22 mouse cellular contexts compared by ENCODE assay signal in genomic region chr9:55225165-55225737, GRCm38 (mm10). TPM values are rescaled to one million over a fixed set of nuclear protein-coding genes. Genes with fewer than 3 reads are reported as not detected.
DNase-seq lines count a peak whose midpoint lies in the region; ATAC-seq and TF ChIP-seq lines count a peak whose summit lies in the region.
"Had no signal": no experiment of that assay in that cellular context is flagged by ENCODE, and none has a peak within 500 bp of the region (broad histone marks: within the 10 kb centered on the region; RNA-seq: fewer than 3 reads in every experiment).

No protein-coding gene starts in this region.

- peaks cover 48% of the 10 kb centered on the region for H3K36me3 ChIP-seq in intestine, postnatal 0 days (ENCODE audit: control insufficient read depth, insufficient read depth)
- peaks cover 4% of the 10 kb centered on the region; the same call in 1 of the 2 replicates for H3K36me3 ChIP-seq in intestine, embryonic 16.5 days (ENCODE audit: control insufficient read depth, insufficient read depth, low read length)
- H3K36me3 ChIP-seq in lung, postnatal 0 days (ENCODE audit: insufficient read depth, low read length), result peaks cover 15% of the 10 kb centered on the region

- no peak for TF ChIP-seq POLR2A in cerebellum, adult 2 months (IDR thresholded peaks at IDR 0.05; ENCODE audit: borderline replicate concordance, insufficient read depth, low read length)
- no peak for TF ChIP-seq POLR2A in lung, adult 2 months (IDR thresholded peaks at IDR 0.05; ENCODE audit: borderline replicate concordance, extremely low read depth, low read depth, low read length)

- WGBS in cerebellum, adult 2 months, result 88% methylated on average over 7 of the region's 7 CpGs
- WGBS in intestine, postnatal 0 days, result 84% methylated on average over 7 of the region's 7 CpGs
- WGBS in intestine, embryonic 16.5 days, result 89% methylated on average over 7 of the region's 7 CpGs
- 83% methylated on average over 7 of the region's 7 CpGs for WGBS in lung, postnatal 0 days
- 70% methylated on average over 7 of the region's 7 CpGs for WGBS in lung, adult 2 months

- no peak overlapping the region for H3K9ac ChIP-seq in intestine, postnatal 0 days (ENCODE audit: low read depth, low read length)
- no peak overlapping the region for H3K9ac ChIP-seq in intestine, embryonic 16.5 days (ENCODE audit: low read depth, low read length)
- H3K9ac ChIP-seq in lung, postnatal 0 days (replicated peaks; ENCODE audit: low read depth), result no peak overlapping the region
- H3K9ac ChIP-seq: embryonic facial prominence, embryonic 15.5 days; forebrain, postnatal 0 days; limb, embryonic 12.5 days; liver, embryonic 15.5 days; stomach, embryonic 15.5 days had no signal

- no peaks in the 10 kb centered on the region for H3K27me3 ChIP-seq in cerebellum, adult 2 months (ENCODE audit: control insufficient read depth, insufficient read depth, low read length)
- H3K27me3 ChIP-seq in intestine, postnatal 0 days (replicated peaks; ENCODE audit: control insufficient read depth, insufficient read depth, low read length), result no peaks in the 10 kb centered on the region
- H3K27me3 ChIP-seq in intestine, embryonic 16.5 days (replicated peaks; ENCODE audit: control insufficient read depth, insufficient read depth, low read length), result no peaks in the 10 kb centered on the region
- no peaks in the 10 kb centered on the region for H3K27me3 ChIP-seq in lung, postnatal 0 days (replicated peaks; ENCODE audit: insufficient read depth, low read length)
- H3K27me3 ChIP-seq: embryonic facial prominence, embryonic 15.5 days; limb, embryonic 12.5 days; liver, embryonic 15.5 days; stomach, embryonic 15.5 days had no signal

- no peaks in the 10 kb centered on the region for H3K9me3 ChIP-seq in intestine, postnatal 0 days (ENCODE audit: control insufficient read depth)
- H3K9me3 ChIP-seq in intestine, embryonic 16.5 days (ENCODE audit: control insufficient read depth, low read length), result no peaks in the 10 kb centered on the region
- no peaks in the 10 kb centered on the region for H3K9me3 ChIP-seq in lung, postnatal 0 days (ENCODE audit: low read length)
- H3K9me3 ChIP-seq: embryonic facial prominence, embryonic 15.5 days; forebrain, embryonic 10.5 days; limb, embryonic 12.5 days; liver, embryonic 15.5 days; midbrain, embryonic 10.5 days; stomach, embryonic 15.5 days had no signal

- DNase-seq in cerebellum, adult 2 months, result no peak
- DNase-seq in cerebellum, adult 9-11 months, result no peak
- DNase-seq in lung, postnatal 0 days (ENCODE audit: low spot score), result no peak
- no peak for DNase-seq in lung, adult 2 months
- peak; percentile 16 for DNase-seq in heart, postnatal 25 days (ENCODE audit: low spot score)
- no peak for DNase-seq in adrenal gland, adult 2 months
- DNase-seq: cerebellum, postnatal 14 days; forebrain, postnatal 0 days; kidney, adult 11 months; right cerebral cortex, postnatal 25 days; thymus, adult 18-20 months had no signal

- H3K4me3 ChIP-seq in cerebellum, adult 2 months (replicated peaks; ENCODE audit: insufficient read depth, low read depth, low read length), result no peak overlapping the region
- no peak overlapping the region for H3K4me3 ChIP-seq in intestine, postnatal 0 days (ENCODE audit: low read depth, low read length)
- H3K4me3 ChIP-seq in intestine, embryonic 16.5 days (ENCODE audit: low read length), result no peak overlapping the region
- no peak overlapping the region for H3K4me3 ChIP-seq in lung, postnatal 0 days (ENCODE audit: low read depth, low read length)
- no peak overlapping the region for H3K4me3 ChIP-seq in lung, adult 2 months (replicated peaks; ENCODE audit: extremely low read depth, low read depth, low read length)
- H3K4me3 ChIP-seq: embryonic facial prominence, embryonic 15.5 days; forebrain, embryonic 10.5 days; limb, embryonic 12.5 days; liver, embryonic 15.5 days; midbrain, embryonic 10.5 days; stomach, embryonic 15.5 days had no signal

- no peak for TF ChIP-seq EP300 in lung, postnatal 0 days (IDR thresholded peaks at IDR 0.05)

- intact Hi-C loops in heart, postnatal 25 days (cut with DNase I), result no loop called here

- no peaks in the 10 kb centered on the region for H3K4me1 ChIP-seq in cerebellum, adult 2 months (ENCODE audit: control insufficient read depth, insufficient read depth, low read length)
- no peaks in the 10 kb centered on the region for H3K4me1 ChIP-seq in intestine, postnatal 0 days (replicated peaks; ENCODE audit: control insufficient read depth, insufficient read depth, low read length)
- H3K4me1 ChIP-seq in intestine, embryonic 16.5 days (ENCODE audit: control insufficient read depth, insufficient read depth, low read length), result no peaks in the 10 kb centered on the region
- H3K4me1 ChIP-seq in lung, postnatal 0 days (ENCODE audit: insufficient read depth, low read depth, low read length), result no peaks in the 10 kb centered on the region
- no peaks in the 10 kb centered on the region for H3K4me1 ChIP-seq in lung, adult 2 months (ENCODE audit: control insufficient read depth, insufficient read depth, low read length)
- H3K4me1 ChIP-seq: embryonic facial prominence, embryonic 15.5 days; forebrain, embryonic 10.5 days; limb, embryonic 12.5 days; liver, embryonic 15.5 days; midbrain, embryonic 10.5 days; stomach, embryonic 15.5 days had no signal

- H3K27ac ChIP-seq in cerebellum, adult 2 months (ENCODE audit: insufficient read depth, low read length), result peak overlapping the region; percentile 21; the same call in 1 of the 2 replicates
- peak overlapping the region; percentile 7; the same call in 1 of the 2 replicates for H3K27ac ChIP-seq in intestine, postnatal 0 days (ENCODE audit: low read depth, low read length)
- H3K27ac ChIP-seq in intestine, embryonic 16.5 days (ENCODE audit: low read length), result no peak overlapping the region
- no peak overlapping the region for H3K27ac ChIP-seq in lung, postnatal 0 days (ENCODE audit: low read length)
- H3K27ac ChIP-seq: embryonic facial prominence, embryonic 15.5 days; forebrain, embryonic 10.5 days; limb, embryonic 12.5 days; liver, embryonic 15.5 days; macrophage; midbrain, embryonic 10.5 days; stomach, embryonic 15.5 days had no signal

- H3K4me2 ChIP-seq in intestine, postnatal 0 days (replicated peaks; ENCODE audit: low read depth), result no peak overlapping the region
- no peak overlapping the region for H3K4me2 ChIP-seq in intestine, embryonic 16.5 days (ENCODE audit: low read depth, low read length)
- H3K4me2 ChIP-seq in lung, postnatal 0 days (replicated peaks; ENCODE audit: low read depth, low read length), result no peak overlapping the region
- H3K4me2 ChIP-seq: embryonic facial prominence, embryonic 15.5 days; limb, embryonic 12.5 days; liver, embryonic 15.5 days; stomach, embryonic 15.5 days had no signal

- no peak for ATAC-seq in intestine, postnatal 0 days
- no peak for ATAC-seq in intestine, embryonic 16.5 days
- ATAC-seq in lung, postnatal 0 days, result peak; percentile 49; the same call in 1 of the 2 replicates
- ATAC-seq: CD4-positive, CD25-positive, alpha-beta regulatory T cell, adult 4 months; hindbrain, embryonic 16.5 days had no signal

- TF ChIP-seq CTCF in cerebellum, adult 2 months (IDR thresholded peaks at IDR 0.05; ENCODE audit: borderline replicate concordance, insufficient read depth, low read depth, low read length), result no peak
- TF ChIP-seq CTCF in intestine, postnatal 0 days (IDR thresholded peaks at IDR 0.05; ENCODE audit: low read depth), result no peak
- no peak for TF ChIP-seq CTCF in lung, postnatal 0 days (IDR thresholded peaks at IDR 0.05)
- TF ChIP-seq CTCF in lung, adult 2 months (IDR thresholded peaks at IDR 0.05; ENCODE audit: insufficient read depth, low read length), result no peak

RNA-seq across cellular contexts. Expression of gene Fbxo22, which starts 16.5 kb away (rescaled TPM):
- 42.9 and 45.3 TPM in 2 replicates for polyA plus RNA-seq in cerebellum, adult 2 months (2012; rRNA removed)
- 36.5 and 38.1 TPM in 2 replicates for polyA plus RNA-seq in intestine, postnatal 0 days (2015; fragmentation: Nextera tagmentation; extraction: Ambion mirVana)
- 55.3 and 61.0 TPM in 2 replicates for polyA plus RNA-seq in intestine, embryonic 16.5 days (2015; fragmentation: Nextera tagmentation; extraction: Ambion mirVana)
- 27.4 and 34.0 TPM in 2 replicates for polyA plus RNA-seq in lung, postnatal 0 days (2015; fragmentation: Nextera tagmentation; extraction: Ambion mirVana)
- 10.0 and 12.5 TPM in 2 replicates for polyA plus RNA-seq in lung, adult 2 months (2012; rRNA removed)
- total RNA-seq in heart, postnatal 25 days (2021), result 10 to 100 TPM; 32.7 to 35.8 TPM
- 10 to 100 TPM; 32.5 to 40.3 TPM for total RNA-seq in adrenal gland, adult 2 months (2021)
- 6.4 and 7.5 TPM in 2 replicates for polyA plus RNA-seq in adrenal gland, adult 2 months (2012; rRNA removed)

Comparison
In these comparisons a context has a peak if more than half of its experiments do, and no peak if none do; other contexts are left out.
1. H3K27ac ChIP-seq: peak in cerebellum, adult 2 months (single experiment) and intestine, postnatal 0 days (single experiment); none in intestine, embryonic 16.5 days (single experiment) and lung, postnatal 0 days (single experiment).